Mouse (Mus musculus) kidney, adult 2 months (tissue): ENCODE measurements around the gene Hdgf.

Source experiments
- CTCF ChIP-seq: fragments of 200-500 bp; conservative IDR thresholded peaks from 2 replicates; pipeline ENCODE4 v1.5.1; 2011; ENCODE audit warnings: low read depth, mild to moderate bottlenecking, control low read depth, low read length, moderate library complexity, mixed read lengths; ENCODE audit not compliant: insufficient read depth, insufficient read length
- POLR2A ChIP-seq: fragments of 200-500 bp; IDR thresholded peaks from one replicate; pipeline ENCODE4 v1.6.1; 2011; ENCODE audit warnings: low read depth, low read length, control low read depth

GRCm38 (mm10) chr3:87942471-87942870, 36.4 kb downstream of the Hdgf start:
- TF ChIP-seq POLR2A (no peak), CTCF (no peak)
